Mouse (Mus musculus) retina, postnatal 1 day (tissue): ENCODE measurements around the gene Cacna1b.
A peak's percentile ranks its signal among the peaks of the same experiment; 100 is the strongest.

Source experiments
- DNase-seq: peaks from one replicate; pipeline ENCODE4 v3.0.0-alpha.2; 2012

Gene Cacna1b

DNA sequence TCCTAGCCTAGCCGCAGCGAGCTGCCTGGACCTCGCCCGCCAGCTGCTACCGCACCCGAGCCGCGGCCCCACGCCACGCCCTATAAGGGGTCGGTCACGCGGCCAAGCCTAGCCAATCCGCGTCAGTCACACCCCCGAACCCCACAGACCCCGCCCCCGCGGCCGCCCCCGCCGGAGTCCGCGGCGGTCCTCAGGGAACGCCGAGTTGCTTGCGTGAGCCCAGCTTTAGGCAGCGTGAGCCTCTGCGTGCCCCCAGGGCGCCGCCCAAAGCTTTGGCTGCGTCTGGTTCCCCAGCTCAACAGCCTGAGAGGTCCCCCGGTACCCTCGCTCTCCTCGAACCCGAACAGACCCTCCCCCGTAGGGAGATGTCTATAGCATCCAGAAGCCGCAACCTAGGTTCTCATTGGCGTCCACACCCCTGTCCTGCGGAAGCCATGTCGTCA is at the start of gene Cacna1b:
TSS of gene Cacna1b (minus strand) at position 38 of the 443 bp plus-strand sequence.
- DNase-seq = peak; percentile 90

- no peak for DNase-seq
Observed at GRCm38 (mm10) chr2:24809746-24810145, 46.8 kb upstream of the Cacna1b start.

GRCm38 (mm10) chr2:24807691-24808090 is 44.7 kb upstream of the Cacna1b start:
- DNase-seq = peak; percentile 6

DNA sequence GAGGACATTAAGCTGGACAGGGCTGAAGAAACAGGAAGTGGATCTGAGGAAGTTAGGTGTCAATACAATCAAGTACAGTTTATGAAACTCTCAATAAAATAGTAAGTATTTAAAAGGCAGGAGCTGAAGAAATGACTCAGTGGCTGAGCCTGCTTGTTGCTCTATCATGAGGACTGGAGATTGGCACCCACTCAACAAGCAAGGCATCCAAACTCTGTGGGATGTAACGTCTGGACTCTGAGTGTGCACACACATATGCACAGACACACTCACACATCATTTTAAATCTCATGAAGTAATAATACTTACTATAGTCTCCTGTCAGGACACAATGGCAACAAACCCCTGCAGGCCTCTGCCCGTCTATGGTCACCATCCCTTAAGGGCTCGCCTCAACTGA is 44.1 kb upstream of the Cacna1b start:
- no peak for DNase-seq

GRCm38 (mm10) chr2:24806143-24806542 is 43.2 kb upstream of the Cacna1b start:
- no peak for DNase-seq

DNA sequence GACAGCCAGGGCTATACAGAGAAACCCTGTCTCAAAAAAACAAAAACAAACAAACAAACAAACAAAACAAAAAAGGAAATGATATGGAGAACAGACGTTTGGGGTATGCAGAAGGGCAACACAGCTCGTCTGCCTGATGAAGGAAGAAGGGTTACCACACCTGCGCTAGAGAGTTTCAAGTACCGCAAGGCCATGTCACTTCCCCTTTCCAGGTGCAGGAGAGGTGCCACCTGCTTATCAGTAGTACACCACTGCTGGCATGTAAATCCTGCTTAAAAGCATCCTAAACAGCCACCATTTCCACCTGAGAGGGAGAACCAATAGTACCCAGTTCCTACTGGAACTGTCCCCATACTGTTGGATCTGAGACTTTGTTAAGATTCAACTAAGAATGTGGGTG is 42.7 kb upstream of the Cacna1b start:
- no peak for DNase-seq

DNA sequence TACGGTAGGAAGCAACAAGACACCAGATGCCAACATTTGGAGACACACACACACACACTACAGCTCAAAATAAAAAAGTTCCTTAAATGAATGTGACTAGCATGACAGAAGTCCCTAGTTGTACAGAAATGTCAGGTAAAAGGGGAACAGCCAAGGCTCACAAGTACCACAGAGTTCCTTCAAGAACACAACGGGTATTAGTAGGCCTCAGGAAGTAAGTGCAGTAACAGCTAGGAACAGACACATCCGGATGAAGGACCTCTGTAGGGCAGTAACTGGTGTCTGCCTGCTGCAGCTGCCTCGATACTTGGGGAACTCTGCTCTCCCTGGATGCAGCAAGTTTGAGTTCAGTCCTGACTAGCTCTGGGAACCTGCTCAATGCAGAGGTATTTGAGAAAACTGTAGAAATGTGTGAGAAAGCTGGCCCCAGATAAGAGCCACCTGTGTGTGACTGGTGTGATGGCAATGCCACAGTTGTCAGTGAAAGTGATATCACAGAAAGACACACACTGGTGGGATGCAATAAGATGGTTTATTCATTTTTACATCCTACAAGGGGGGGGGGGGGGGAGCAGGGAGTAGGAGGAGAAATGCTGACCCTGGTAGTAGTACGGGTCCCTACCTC is 34.0 kb upstream of the Cacna1b start:
- DNase-seq = no peak

DNA sequence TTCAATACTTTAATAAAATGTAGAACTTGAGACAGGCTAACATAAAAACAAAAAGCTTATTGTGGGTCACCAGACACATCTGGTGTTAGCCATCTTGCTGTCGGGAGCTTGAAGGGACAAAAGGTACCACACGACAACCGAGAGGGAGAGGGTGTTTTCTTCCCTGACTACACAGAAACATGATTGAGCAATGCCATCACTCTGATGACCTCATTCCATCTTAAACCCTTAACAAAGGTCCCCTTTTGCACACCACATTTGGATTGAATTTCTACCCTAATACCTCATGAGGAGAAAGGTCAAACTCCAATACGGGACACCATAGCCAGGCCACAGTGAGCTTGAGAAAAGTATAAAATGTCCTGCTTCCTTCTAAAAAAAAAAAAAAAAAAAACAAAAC is 24.3 kb upstream of the Cacna1b start:
- DNase-seq = no peak

- DNase-seq = no peak
Observed at GRCm38 (mm10) chr2:24781253-24781652, 18.3 kb upstream of the Cacna1b start.

- DNase-seq = no peak
Observed at GRCm38 (mm10) chr2:24776831-24777230, 13.9 kb upstream of the Cacna1b start.

DNA sequence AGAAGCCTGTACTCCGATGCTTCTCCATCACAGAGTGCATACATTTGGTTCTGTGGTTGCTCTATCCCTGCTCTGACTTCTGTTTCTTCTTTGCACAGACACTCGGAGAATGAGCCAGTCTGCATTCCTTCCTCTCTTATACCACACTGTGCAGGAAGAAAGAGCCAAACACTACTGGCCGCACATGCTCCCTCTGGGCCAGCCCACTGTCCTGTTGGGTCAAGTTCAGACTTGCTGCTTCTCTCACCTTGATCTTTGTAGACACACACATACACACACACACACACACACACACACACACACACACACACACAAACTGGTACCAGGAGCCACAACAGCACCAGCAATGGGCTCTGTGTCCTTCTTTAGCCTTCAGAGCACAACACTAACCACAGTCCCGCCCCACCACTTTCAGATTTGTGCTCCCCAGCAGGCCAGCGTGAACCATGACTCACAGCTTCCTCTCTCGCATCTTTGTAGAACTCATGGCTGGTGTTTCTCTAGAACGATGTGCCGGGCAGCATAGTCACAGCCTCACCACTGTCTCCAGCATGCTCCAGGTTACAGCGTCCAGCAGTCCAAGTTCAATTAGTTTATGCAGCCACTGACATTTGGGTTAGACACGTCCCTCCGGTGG is 13.1 kb upstream of the Cacna1b start:
- no peak for DNase-seq

DNA sequence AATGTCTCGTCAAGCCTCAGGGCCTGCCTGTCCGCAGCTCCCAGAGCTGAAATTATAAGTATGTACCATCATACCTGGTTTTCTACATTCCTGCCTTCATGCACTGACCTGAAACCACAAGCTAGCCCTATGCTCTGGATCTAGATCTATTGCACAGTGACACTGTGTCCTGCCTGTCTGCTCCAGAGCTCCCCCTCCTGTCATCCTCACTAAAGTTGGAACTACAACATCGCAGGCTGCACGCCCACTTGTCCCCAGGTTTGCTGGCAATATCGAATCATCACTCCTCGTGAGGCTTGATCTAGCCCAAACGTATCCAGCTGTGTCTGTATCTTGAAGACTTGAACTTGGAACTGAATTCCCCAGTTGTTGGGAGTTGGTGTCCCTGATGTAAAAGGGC is 11.9 kb upstream of the Cacna1b start:
- DNase-seq = no peak

DNA sequence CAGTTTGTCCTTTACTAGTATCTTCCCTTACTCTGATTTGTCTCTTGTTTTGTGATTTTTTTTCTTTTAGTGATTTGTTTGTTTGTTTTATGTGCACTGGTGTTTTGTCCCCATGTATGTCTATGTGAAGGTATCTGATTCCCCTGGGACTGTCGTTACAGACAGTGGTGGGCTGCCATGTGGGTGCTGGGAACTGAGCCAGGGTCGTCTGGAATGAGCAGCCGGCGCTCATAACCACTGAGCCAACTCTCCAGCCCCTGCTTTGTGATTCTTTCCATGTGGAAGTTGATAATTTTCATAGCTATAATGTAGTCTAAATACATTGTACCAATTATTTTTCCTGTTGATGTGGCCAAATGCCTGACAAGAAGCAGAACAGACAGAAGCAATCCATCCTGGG is 7.9 kb upstream of the Cacna1b start:
- DNase-seq = no peak

- DNase-seq = peak; percentile 66
Observed at GRCm38 (mm10) chr2:24762446-24762960, 449 bp downstream of the Cacna1b start.

DNA sequence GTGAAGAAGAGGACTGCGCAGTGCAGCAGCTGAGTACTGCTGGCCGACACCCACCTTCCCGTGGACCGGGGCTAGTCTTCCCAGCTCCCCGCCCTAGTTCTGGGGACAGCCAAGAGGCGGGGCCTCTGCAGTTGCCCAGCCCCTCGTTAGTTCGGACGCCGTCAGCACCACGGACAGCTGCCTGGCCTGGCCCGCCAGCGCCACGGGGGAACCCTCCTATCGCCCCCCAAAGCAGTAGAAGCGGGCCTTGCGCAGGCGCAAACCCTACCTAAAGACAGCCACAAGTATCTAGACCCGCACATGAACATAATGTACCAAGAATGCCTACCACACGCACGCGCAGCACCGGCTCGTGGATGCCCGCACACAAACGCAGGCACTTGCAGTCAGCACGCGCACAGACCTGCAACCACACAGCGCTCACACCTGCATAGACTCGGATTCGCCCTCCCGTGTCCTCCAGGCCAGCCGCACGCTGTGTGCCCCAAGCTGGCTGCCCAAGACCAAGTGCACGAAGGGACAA is 968 bp downstream of the Cacna1b start:
- DNase-seq = peak; percentile 89

DNA sequence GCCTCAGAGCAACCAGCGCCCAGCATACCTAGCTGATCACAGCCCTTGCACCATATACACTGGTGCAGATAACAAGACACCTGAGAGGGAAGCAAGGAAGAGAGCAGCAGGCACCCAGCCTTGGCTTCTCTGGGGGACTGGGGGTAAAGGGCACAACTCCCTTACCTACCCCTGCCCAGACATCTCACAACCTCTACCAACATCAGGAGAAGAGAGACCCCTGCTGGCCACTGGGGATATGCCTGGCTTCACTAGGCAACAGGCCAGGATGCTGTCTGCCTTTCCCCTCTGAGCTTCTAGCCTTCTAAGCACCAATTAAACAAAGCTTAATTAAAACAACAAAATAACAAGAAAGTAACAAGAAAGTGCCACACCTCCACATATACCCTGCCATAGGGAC is 7.7 kb downstream of the Cacna1b start:
- DNase-seq = peak; percentile 63

GRCm38 (mm10) chr2:24752599-24752998 is 10.4 kb downstream of the Cacna1b start:
- no peak for DNase-seq

DNA sequence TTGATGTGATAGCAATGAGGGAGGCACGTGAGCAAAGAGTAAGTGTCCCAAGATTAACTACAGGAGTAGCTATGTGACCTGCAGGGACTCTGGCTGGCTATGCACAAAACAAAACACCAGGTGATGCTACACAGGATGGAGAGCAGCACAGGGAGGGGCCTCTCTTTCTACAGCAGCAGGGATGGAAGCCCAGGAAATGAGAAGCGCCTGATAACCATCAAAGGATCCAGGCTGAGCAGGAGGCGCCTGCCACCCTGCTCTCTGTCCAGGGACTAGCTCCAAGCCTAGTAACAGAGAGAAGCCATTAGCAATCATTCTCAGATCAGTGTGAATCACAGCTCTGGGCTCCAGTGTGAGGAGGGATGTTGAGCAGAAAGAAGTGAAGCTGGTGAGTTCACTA is 12.9 kb downstream of the Cacna1b start:
- DNase-seq = no peak

DNA sequence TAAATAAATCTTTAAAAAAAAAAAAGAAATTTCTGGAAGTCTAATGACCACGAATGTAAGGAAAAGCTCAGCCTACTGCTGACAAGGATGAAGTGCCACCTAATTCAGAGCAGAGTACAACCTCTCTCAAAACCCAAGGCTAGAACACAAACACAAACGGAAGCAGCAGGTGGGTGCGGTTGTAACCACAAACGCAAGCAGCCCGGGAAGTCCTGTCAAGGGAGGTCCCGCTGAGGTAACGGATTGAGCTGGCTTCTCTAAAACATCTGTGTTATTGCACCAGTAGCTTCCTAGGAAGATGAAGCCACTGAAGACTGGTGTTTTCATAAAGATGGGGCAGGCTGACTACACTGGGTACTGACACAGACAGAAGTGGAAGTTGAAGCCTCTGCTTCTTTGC is 15.1 kb downstream of the Cacna1b start:
- DNase-seq = no peak

- no peak for DNase-seq
Observed at GRCm38 (mm10) chr2:24739701-24740100, 23.3 kb downstream of the Cacna1b start.

- DNase-seq = no peak
Observed at GRCm38 (mm10) chr2:24733157-24733556, 29.8 kb downstream of the Cacna1b start.

DNA sequence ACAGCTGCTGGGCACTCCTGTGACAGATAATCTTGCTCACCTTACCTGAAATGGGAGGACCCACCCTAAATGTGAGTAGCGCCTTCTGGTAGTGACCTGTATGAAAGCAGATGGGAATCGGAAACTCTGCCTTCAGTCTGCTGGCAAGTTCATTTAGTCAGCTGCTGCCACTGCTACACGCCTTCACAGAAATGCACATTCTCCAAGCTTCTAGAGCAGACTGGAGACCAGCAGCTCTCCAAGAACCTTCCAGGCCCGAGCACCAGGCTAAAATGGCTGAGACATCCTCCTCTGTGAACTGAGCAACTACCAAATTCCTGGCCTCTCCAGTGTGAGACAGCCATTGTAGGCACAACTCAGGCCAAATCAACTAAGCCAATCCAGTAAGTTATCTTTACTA is 37.1 kb downstream of the Cacna1b start:
- no peak for DNase-seq

DNA sequence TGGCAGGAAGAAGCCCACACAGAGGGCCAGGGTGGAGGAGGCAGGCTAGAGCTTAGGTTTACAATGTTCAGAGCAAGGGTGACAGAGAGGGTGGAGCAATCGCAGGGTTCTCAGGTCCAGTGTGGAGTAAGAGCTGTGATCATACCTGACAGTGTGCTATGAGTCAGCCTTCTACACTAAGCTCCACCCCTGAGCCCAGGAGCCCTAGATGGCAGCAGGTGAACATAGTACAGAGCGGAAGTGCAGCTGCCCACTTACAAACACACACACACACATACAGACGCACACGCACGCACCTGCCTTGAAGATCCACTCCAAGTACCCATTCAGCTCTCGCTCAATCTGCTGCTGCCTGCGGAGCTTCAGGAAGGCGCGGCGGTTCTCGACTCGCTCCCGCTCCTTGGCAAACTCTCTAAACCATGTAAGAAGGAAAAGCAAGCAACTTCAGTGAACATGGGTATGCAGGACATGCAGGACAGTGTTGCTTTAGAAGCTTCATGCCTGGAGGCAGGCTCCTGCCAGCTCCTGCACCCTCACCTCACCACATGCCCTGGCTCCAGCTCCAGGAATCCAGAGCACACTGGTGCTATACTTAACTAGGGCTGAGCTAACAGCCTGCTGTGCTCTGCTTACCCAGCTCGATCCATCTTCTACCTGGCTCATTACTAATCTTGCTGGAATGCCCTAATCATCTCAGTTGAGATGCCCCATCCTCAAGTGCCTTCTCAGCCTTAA is 43.1 kb downstream of the Cacna1b start:
- DNase-seq = no peak

DNA sequence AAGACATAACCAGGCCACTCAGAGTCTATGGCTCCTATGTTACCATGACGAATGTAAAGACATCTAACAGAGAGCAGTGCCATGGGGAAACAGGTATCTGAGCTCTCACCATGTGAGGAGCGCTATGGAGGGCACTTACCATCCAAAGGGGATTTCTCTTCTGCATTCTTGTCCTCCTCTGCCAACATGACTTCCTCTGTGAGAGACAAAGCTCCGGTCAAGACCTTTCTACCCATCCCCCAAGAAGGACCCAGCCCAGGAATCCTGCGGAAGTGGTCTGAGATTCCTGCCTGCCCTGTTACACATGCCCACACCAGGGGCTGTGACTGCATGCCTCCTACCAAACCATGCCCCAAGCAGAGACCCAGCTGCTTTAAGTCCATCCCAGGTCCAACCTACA is 44.0 kb downstream of the Cacna1b start:
- DNase-seq = no peak
